Mouse (Mus musculus) gastrocnemius, postnatal 10 days (tissue): ENCODE data around the gene Ypel2. TPM values are rescaled to one million over a fixed set of nuclear protein-coding genes. Genes with fewer than 3 reads are reported as not detected.

Experiments
- DNase-seq: peaks from one replicate; pipeline ENCODE4 v3.0.0; 2021; ENCODE audit warnings: mixed read lengths
- total RNA-seq, 2 experiments: library from RNA; stranded (reverse); gene quantifications; 2 replicates each; pipeline ENCODE4 v1.2.3; 2021

Ypel2 gene
- total RNA-seq, 2 experiments from 2014 or later: 9.8 to 11.6 TPM

GRCm38 (mm10) chr11:86995625-86996221, 2.2 kb upstream of the Ypel2 start:
- DNase-seq: peak; percentile 40

- no peak for DNase-seq
Measured at GRCm38 (mm10) chr11:86994791-86995624, 1.5 kb upstream of the Ypel2 start.

- no peak for DNase-seq
Measured at GRCm38 (mm10) chr11:86994330-86994729, 823 bp upstream of the Ypel2 start.

- DNase-seq: peak; percentile 22
Measured at GRCm38 (mm10) chr11:86992461-86992988, 982 bp downstream of the Ypel2 start.

- no peak for DNase-seq
Measured at GRCm38 (mm10) chr11:86991241-86991640, 2.3 kb downstream of the Ypel2 start.

GRCm38 (mm10) chr11:86990309-86990708, 3.2 kb downstream of the Ypel2 start:
- DNase-seq: no peak

GRCm38 (mm10) chr11:86984990-86985389, 8.5 kb downstream of the Ypel2 start:
- DNase-seq: no peak

GRCm38 (mm10) chr11:86983056-86983455, 10.5 kb downstream of the Ypel2 start:
- DNase-seq: no peak

- DNase-seq: no peak
Measured at GRCm38 (mm10) chr11:86981229-86981791, 12.2 kb downstream of the Ypel2 start.

- no peak for DNase-seq
Measured at GRCm38 (mm10) chr11:86980526-86980925, 13.0 kb downstream of the Ypel2 start.

- DNase-seq: no peak
Measured at GRCm38 (mm10) chr11:86979799-86980198, 13.7 kb downstream of the Ypel2 start.

- no peak for DNase-seq
Measured at GRCm38 (mm10) chr11:86977242-86977641, 16.3 kb downstream of the Ypel2 start.

- DNase-seq: no peak
Measured at GRCm38 (mm10) chr11:86974401-86974800, 19.1 kb downstream of the Ypel2 start.

- no peak for DNase-seq
Measured at GRCm38 (mm10) chr11:86973255-86973654, 20.3 kb downstream of the Ypel2 start.

GRCm38 (mm10) chr11:86971057-86971753, 22.3 kb downstream of the Ypel2 start:
- no peak for DNase-seq

- no peak for DNase-seq
Measured at GRCm38 (mm10) chr11:86969041-86969821, 24.3 kb downstream of the Ypel2 start.

- DNase-seq: no peak
Measured at GRCm38 (mm10) chr11:86967506-86967905, 26.0 kb downstream of the Ypel2 start.

GRCm38 (mm10) chr11:86966696-86967095, 26.8 kb downstream of the Ypel2 start:
- no peak for DNase-seq

GRCm38 (mm10) chr11:86965079-86965478, 28.4 kb downstream of the Ypel2 start:
- no peak for DNase-seq

- no peak for DNase-seq
Measured at GRCm38 (mm10) chr11:86963698-86964097, 29.8 kb downstream of the Ypel2 start.

- no peak for DNase-seq
Measured at GRCm38 (mm10) chr11:86963027-86963426, 30.5 kb downstream of the Ypel2 start.

GRCm38 (mm10) chr11:86962362-86962761, 31.1 kb downstream of the Ypel2 start:
- DNase-seq: no peak
